Mouse (Mus musculus): ENCODE data around the gene Btbd19.

Btbd19 gene
- long read RNA-seq, experiment 1, partial matches to known transcripts: 0 of 2 reads
- long read RNA-seq, experiment 1, other reads (novel, unspliced or antisense): 0 of 2 reads
- long read RNA-seq, experiment 2, partial matches to known transcripts: 1 of 2 reads
- long read RNA-seq, experiment 2, other reads (novel, unspliced or antisense): 0 of 2 reads

GRCm38 (mm10) chr4:117125348-117125909, at the start of gene Btbd19:
Btbd19 (minus strand) TSS chr4:117125725.
- intact Hi-C loops (cut with DNase I): no loop called here

DNA sequence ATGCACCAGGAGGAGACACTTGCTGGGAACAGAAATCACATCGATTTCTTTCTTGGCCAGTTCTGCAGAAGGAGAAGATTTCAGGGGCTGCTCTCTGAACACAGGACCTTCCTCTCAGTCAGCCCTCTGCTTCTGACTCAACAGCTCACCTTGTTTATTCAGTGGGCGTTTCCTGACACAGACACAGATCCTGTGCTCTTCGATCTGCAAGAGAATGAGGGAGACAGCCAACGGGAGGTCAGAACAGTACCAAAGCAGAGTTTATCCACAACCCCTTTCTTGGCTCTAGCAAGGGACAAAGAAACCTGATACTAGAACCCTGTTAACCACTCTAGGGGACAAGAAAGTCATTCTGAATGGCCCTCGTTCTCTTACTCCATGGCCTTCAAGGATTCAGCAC, 44.4 kb upstream of the Btbd19 start:
- intact Hi-C loops (cut with DNase I): no loop called here

GRCm38 (mm10) chr4:117161183-117161582, 35.7 kb upstream of the Btbd19 start:
- intact Hi-C loops (cut with DNase I): no loop called here

GRCm38 (mm10) chr4:117159666-117160065, 34.1 kb upstream of the Btbd19 start:
- intact Hi-C loops (cut with DNase I): no loop called here

DNA sequence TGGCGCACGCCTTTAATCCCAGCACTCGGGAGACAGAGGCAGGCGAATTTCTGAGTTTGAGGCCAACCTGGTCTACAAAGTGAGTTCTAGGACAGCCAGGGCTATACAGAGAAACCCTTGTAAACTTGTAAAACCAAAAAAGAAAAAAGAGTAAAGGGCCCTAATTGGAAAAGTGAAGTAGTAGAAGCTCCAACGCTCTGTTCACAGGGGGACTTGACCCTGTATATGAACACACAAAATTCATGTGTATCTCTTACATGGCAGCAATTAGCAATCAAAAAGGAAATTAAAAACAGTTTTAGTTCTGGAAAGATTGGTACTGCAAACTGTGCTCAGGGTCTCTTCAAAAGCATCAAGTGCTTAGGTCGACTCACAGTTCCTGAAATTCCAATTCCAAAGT, 30.8 kb upstream of the Btbd19 start:
- intact Hi-C loops (cut with DNase I): no loop called here

- intact Hi-C loops (cut with DNase I): no loop called here
These were observed 30.3 kb upstream of the Btbd19 start, which contains the start of gene Rps8 for GRCm38 (mm10) chr4:117155792-117156355. Rps8 (minus strand) TSS chr4:117156243.

GRCm38 (mm10) chr4:117155020-117155791, 29.7 kb upstream of the Btbd19 start:
- intact Hi-C loops (cut with DNase I): no loop called here

GRCm38 (mm10) chr4:117152714-117153113, 27.2 kb upstream of the Btbd19 start:
- intact Hi-C loops (cut with DNase I): no loop called here

GRCm38 (mm10) chr4:117151416-117151815, 25.9 kb upstream of the Btbd19 start:
- intact Hi-C loops (cut with DNase I): no loop called here

GRCm38 (mm10) chr4:117150212-117150733, 24.7 kb upstream of the Btbd19 start:
- intact Hi-C loops (cut with DNase I): no loop called here

DNA sequence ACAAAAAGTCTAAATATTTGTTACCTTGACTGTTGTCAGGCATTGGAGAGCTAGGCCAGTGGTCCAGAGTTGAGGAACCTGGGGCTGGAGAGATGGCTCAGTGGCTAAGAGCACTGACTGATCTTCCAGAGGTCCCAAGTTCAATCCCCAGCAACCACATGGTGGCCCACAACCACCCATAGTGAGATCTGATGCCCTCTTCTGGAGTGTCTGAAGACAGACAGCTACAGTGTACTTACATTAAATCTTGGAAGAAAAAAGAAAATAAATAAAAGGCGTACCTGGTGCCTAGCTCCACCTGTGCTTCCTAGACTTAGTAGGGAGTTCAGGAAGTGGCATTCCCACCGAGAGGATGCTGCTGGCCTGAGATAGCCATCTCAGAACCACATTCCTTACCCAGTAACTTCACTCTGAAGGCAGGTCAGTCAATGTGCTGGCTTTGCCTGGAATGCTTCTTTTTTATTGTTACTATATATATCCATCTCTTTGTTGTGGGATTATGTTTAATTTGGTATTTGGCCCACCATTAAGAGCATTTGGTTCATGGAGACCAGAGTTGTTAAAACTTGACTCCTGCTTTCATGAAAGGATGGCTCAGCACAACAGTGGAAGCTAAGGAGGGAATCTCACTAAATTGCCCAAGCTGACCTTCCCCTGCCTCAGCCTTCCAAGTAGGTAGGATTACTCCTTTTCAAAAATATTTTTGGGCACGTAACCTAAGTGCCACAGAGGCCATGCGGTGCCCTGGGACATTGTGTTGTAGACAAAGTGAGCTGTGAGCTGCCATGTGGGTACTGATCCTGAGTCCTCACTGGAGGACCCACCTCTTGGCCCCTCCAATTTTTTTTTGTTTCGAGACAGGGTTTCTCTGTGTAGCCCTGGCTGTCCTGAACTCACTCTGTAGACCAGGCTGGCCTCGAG, 24.0 kb upstream of the Btbd19 start:
- intact Hi-C loops (cut with DNase I): no loop called here

- intact Hi-C loops (cut with DNase I): no loop called here
These were observed 23.3 kb upstream of the Btbd19 start for GRCm38 (mm10) chr4:117148815-117149214.

DNA sequence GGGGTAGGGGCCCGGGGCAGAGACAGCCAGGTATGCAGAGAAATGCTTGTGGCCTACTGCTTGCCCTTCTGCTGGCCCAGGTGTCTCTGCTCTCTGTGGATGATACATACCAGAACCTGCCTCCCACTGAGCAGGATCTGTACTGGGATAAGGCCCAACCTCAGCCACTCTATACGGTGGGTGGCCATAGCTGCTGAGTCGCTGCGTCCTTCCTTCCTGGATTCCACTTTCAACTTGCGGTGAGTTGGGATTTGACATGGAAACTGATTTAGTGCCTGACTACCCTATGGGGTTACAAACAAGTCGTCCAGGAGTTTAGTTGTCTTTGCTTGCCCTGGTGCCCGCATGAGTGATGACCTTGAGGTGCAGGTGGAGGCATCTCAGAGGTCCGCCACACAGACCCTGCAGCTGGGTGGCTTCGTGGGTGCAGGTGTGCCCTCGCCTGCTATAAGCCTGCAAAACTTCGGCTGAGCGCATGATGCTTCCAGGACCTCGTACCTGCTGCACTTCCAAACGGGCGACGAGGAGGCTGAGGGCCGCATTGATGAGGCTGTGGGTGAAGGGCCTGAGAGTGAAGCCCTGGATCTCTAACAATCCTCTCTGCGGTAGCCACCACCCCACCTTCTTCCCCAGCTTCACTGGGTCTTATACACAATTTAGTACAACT, 22.7 kb upstream of the Btbd19 start:
- intact Hi-C loops (cut with DNase I): no loop called here

- intact Hi-C loops (cut with DNase I): no loop called here
These were observed 20.7 kb upstream of the Btbd19 start for GRCm38 (mm10) chr4:117146176-117146575.

DNA sequence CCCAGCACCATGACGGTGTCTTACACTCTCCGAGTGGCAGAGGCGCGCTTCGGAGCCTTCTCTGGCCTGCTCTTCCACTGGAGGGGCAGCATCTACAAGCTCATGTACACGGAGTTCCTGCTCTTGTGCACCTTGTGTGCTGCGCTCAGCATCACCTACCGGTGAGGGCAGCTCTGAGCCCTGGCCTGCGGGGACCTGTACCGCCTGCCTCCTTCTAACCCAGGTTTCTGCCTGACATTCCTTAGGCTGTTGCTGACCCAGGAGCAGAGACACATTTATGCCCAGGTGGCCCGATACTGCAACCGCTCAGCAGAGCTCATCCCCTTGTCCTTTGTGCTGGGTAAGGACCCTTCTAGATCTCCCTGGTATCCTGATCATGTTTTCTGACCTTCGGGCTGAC, 19.7 kb upstream of the Btbd19 start:
- intact Hi-C loops (cut with DNase I): no loop called here

GRCm38 (mm10) chr4:117143023-117143422, 17.5 kb upstream of the Btbd19 start:
- intact Hi-C loops (cut with DNase I): loop anchor here (5.0 kb wide), 3 partner anchors 41 to 316 kb away; no protein-coding TSS in a partner anchor

GRCm38 (mm10) chr4:117140613-117141012, 15.1 kb upstream of the Btbd19 start:
- intact Hi-C loops (cut with DNase I): loop anchor here (5.0 kb wide), 3 partner anchors 38 to 313 kb away; no protein-coding TSS in a partner anchor

DNA sequence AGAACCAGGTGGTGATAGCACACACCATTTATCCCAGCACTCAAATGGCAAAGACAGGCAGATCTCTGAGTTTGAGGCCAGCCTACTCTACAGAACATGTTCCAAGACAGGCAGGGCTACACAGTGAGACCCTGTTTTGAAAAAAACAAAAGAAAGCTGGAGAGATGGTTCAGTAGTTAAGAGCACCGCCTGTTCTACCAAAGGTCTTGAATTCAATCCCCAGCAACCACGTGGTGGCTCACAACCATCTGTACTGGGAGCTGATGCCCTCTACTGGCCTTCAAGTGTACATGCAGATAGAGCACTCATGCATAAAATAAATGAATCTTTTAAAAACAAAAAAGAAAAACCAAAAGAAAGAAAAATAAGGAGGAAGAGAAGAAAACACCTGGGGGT, 13.7 kb upstream of the Btbd19 start:
- intact Hi-C loops (cut with DNase I): no loop called here

- intact Hi-C loops (cut with DNase I): no loop called here
These were observed 13.0 kb upstream of the Btbd19 start for GRCm38 (mm10) chr4:117138295-117139216.
